Mouse (Mus musculus): ENCODE results near the gene Miga2. TPM values are rescaled to one million over a fixed set of nuclear protein-coding genes. Genes with fewer than 3 reads are reported as not detected.

Miga2 gene
- polyA plus RNA-seq, 1 experiment from 2014 or later = 26.3 TPM

Small RNA genes lying within 50 kb of the gene (microRNA-seq; reads per million reads assigned to microRNA genes)
- not detected for gene Gm47292 (ENCODE audit: insufficient number of aligned reads)

Other genes with a start within 250 kb of the Miga2 start
- gene Zer1, start 239.6 kb upstream of the Miga2 start, polyA plus RNA-seq (2014; fragmentation: Nextera tagmentation; extraction: Ambion mirVana) = 8.0 and 8.1 TPM in 2 replicates
- gene Tbc1d13, start 230.5 kb upstream of the Miga2 start, polyA plus RNA-seq (2014; fragmentation: Nextera tagmentation; extraction: Ambion mirVana) = 11.6 and 15.2 TPM in 2 replicates
- 14.4 and 16.4 TPM in 2 replicates for gene Endog, start 192.7 kb upstream of the Miga2 start, polyA plus RNA-seq (2014; fragmentation: Nextera tagmentation; extraction: Ambion mirVana)
- gene Spout1, start 185.8 kb upstream of the Miga2 start, polyA plus RNA-seq (2014; fragmentation: Nextera tagmentation; extraction: Ambion mirVana) = 79.7 and 81.7 TPM in 2 replicates
- 8.4 and 9.6 TPM in 2 replicates for gene Kyat1, start 158.4 kb upstream of the Miga2 start, polyA plus RNA-seq (2014; fragmentation: Nextera tagmentation; extraction: Ambion mirVana)
- gene Lrrc8a, start 126.5 kb upstream of the Miga2 start, polyA plus RNA-seq (2014; fragmentation: Nextera tagmentation; extraction: Ambion mirVana) = 50.7 and 54.5 TPM in 2 replicates
- gene Gm28035, start 123.7 kb upstream of the Miga2 start, polyA plus RNA-seq (2014; fragmentation: Nextera tagmentation; extraction: Ambion mirVana) = 0.20 and 0.28 TPM in 2 replicates
- 3.8 and 3.9 TPM in 2 replicates for gene Phyhd1, start 98.0 kb upstream of the Miga2 start, polyA plus RNA-seq (2014; fragmentation: Nextera tagmentation; extraction: Ambion mirVana)
- not detected in 2 replicates for gene Gm28038, start 83.2 kb upstream of the Miga2 start, polyA plus RNA-seq (2014; fragmentation: Nextera tagmentation; extraction: Ambion mirVana)
- gene Dolk, start 77.9 kb upstream of the Miga2 start, polyA plus RNA-seq (2014; fragmentation: Nextera tagmentation; extraction: Ambion mirVana) = 26.2 and 26.3 TPM in 2 replicates
- gene Nup188, start 77.8 kb upstream of the Miga2 start, polyA plus RNA-seq (2014; fragmentation: Nextera tagmentation; extraction: Ambion mirVana) = 65.8 and 67.0 TPM in 2 replicates
- gene Sh3glb2, start 4.9 kb upstream of the Miga2 start, polyA plus RNA-seq (2014; fragmentation: Nextera tagmentation; extraction: Ambion mirVana) = 69.4 and 72.9 TPM in 2 replicates
- gene Dolpp1, start 28.0 kb downstream of the Miga2 start, polyA plus RNA-seq (2014; fragmentation: Nextera tagmentation; extraction: Ambion mirVana) = 47.9 and 53.6 TPM in 2 replicates
- gene Crat, start 51.6 kb downstream of the Miga2 start, polyA plus RNA-seq (2014; fragmentation: Nextera tagmentation; extraction: Ambion mirVana) = 25.8 and 30.0 TPM in 2 replicates
- gene Ptpa, start 51.8 kb downstream of the Miga2 start, polyA plus RNA-seq (2014; fragmentation: Nextera tagmentation; extraction: Ambion mirVana) = 90.0 and 94.5 TPM in 2 replicates
- 3.7 and 8.5 TPM in 2 replicates for gene Ier5l, start 110.0 kb downstream of the Miga2 start, polyA plus RNA-seq (2014; fragmentation: Nextera tagmentation; extraction: Ambion mirVana)
- gene Cstad, start 230.8 kb downstream of the Miga2 start, polyA plus RNA-seq (2014; fragmentation: Nextera tagmentation; extraction: Ambion mirVana) = 0.57 and 0.71 TPM in 2 replicates

Measured in forebrain, embryonic 11.5 days (tissue).